Mouse (Mus musculus) thymus, adult 2 months (tissue): ENCODE data around the gene Fscn3.

Experiments
- CTCF ChIP-seq: fragments of 200-500 bp; IDR thresholded peaks from 2 replicates; pipeline ENCODE4 v1.5.1; 2012; ENCODE audit warnings: mild to moderate bottlenecking, control low read depth, low read length, moderate library complexity, borderline replicate concordance; ENCODE audit not compliant: control insufficient read depth, poor library complexity, insufficient read depth; ENCODE audit errors: extremely low read depth
- POLR2A ChIP-seq: fragments of 200-500 bp; IDR thresholded peaks from 2 replicates; pipeline ENCODE4 v1.6.1; 2012; ENCODE audit warnings: mild to moderate bottlenecking, low read length, control low read depth, moderate library complexity; ENCODE audit not compliant: control insufficient read depth, poor library complexity, insufficient read depth; ENCODE audit errors: extremely low read depth

DNA sequence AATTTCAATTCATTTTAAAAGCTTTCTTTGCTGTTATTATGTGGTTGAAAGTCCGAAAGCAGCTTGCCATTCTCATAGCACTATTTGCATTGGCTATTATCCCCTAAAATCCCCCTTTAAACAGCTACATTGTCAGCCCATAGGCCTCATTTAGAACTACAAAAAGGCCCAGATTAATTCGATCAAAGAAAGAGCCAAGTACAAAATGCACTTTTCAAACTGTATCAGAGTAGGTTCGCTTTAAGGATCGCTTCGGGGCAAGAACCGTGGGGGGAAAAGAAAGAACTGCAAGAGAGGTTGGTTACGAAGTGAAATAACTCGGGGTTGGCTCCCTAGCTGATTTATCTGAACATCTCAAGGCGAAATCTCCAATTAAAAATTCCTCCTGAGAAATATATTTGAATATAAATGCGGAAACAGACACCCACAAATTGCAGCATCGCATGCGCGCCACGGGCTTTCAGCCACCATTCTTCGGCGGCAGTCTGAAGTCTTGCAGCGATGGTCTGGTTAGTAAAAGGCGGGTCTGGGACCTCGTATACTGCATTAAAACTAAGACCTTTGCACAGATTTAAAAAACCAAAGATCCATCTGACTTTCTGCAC, 30.6 kb upstream of the Fscn3 start:
- TF ChIP-seq CTCF (no peak), POLR2A (no peak)
